Mouse (Mus musculus) CD4-positive, CD25-positive, alpha-beta regulatory T cell, adult 2 months (primary cell): ENCODE measurements around the gene Pusl1.

ENCODE experiments used
- DNase-seq: peaks from one replicate; pipeline ENCODE4 v3.0.0-alpha.2; 2012; ENCODE audit warnings: low read depth, low spot score

Pusl1 gene

GRCm38 (mm10) chr4:155887674-155888073 is 3.9 kb downstream of the Pusl1 start:
- DNase-seq = no peak

GRCm38 (mm10) chr4:155886330-155886729 is 5.3 kb downstream of the Pusl1 start:
- DNase-seq = no peak

- no peak for DNase-seq
Observed at GRCm38 (mm10) chr4:155883587-155883986, 8.0 kb downstream of the Pusl1 start.

- no peak for DNase-seq
Observed at GRCm38 (mm10) chr4:155871404-155871803, 20.2 kb downstream of the Pusl1 start.

- DNase-seq = peak; percentile 97
Observed at GRCm38 (mm10) chr4:155869317-155870033, 22.1 kb downstream of the Pusl1 start, which contains the start of the genes Cptp and Ints11. Gene Cptp (minus strand): TSS chr4:155869440. Gene Ints11 (plus strand): TSS chr4:155869546.

GRCm38 (mm10) chr4:155868614-155869298 is 22.8 kb downstream of the Pusl1 start:
- DNase-seq = peak; percentile 20

- no peak for DNase-seq
Observed at GRCm38 (mm10) chr4:155863001-155863400, 28.6 kb downstream of the Pusl1 start, which contains the start of gene Tas1r3. Gene Tas1r3 (minus strand): TSS chr4:155863362.

- no peak for DNase-seq
Observed at GRCm38 (mm10) chr4:155861787-155862186, 29.8 kb downstream of the Pusl1 start.

GRCm38 (mm10) chr4:155859318-155859717 is 32.3 kb downstream of the Pusl1 start:
- no peak for DNase-seq

- no peak for DNase-seq
Observed at GRCm38 (mm10) chr4:155856881-155857280, 34.7 kb downstream of the Pusl1 start.

- DNase-seq = no peak
Observed at GRCm38 (mm10) chr4:155856071-155856470, 35.5 kb downstream of the Pusl1 start.

- no peak for DNase-seq
Observed at GRCm38 (mm10) chr4:155854991-155855390, 36.6 kb downstream of the Pusl1 start.

- no peak for DNase-seq
Observed at GRCm38 (mm10) chr4:155853421-155853820, 38.2 kb downstream of the Pusl1 start.

GRCm38 (mm10) chr4:155851951-155852411 is 39.6 kb downstream of the Pusl1 start:
- DNase-seq = no peak

GRCm38 (mm10) chr4:155851368-155851767 is 40.2 kb downstream of the Pusl1 start:
- DNase-seq = no peak

GRCm38 (mm10) chr4:155849792-155850451 is 41.7 kb downstream of the Pusl1 start:
- no peak for DNase-seq

GRCm38 (mm10) chr4:155849391-155849790 is 42.2 kb downstream of the Pusl1 start:
- no peak for DNase-seq

- DNase-seq = no peak
Observed at GRCm38 (mm10) chr4:155848434-155849095, 43.0 kb downstream of the Pusl1 start.

GRCm38 (mm10) chr4:155847591-155848352 is 43.8 kb downstream of the Pusl1 start:
- peak; percentile 65 for DNase-seq

- DNase-seq = peak; percentile 96
Observed at GRCm38 (mm10) chr4:155846871-155847578, 44.6 kb downstream of the Pusl1 start, which contains the start of gene Dvl1. Gene Dvl1 (plus strand): TSS chr4:155847402.
